Mouse (Mus musculus): ENCODE results near the gene Tlr9. TPM values are rescaled to one million over a fixed set of nuclear protein-coding genes. Genes with fewer than 3 reads are reported as not detected.

The Tlr9 gene
- polyA plus RNA-seq, 1 experiment: not detected

- TF ChIP-seq GATA1 (IDR thresholded peaks at IDR 0.05; ENCODE audit: low read length): no peak
Measured at GRCm38 (mm10) chr9:106236156-106236817, 13.9 kb downstream of the Tlr9 start.

GRCm38 (mm10) chr9:106236818-106237211 is 14.4 kb downstream of the Tlr9 start:
- no peak for TF ChIP-seq GATA1 (IDR thresholded peaks at IDR 0.05; ENCODE audit: low read length)

- TF ChIP-seq GATA1 (IDR thresholded peaks at IDR 0.05; ENCODE audit: low read length): no peak
Measured at GRCm38 (mm10) chr9:106237401-106237800, 15.0 kb downstream of the Tlr9 start.

GRCm38 (mm10) chr9:106237878-106238277 is 15.5 kb downstream of the Tlr9 start:
- TF ChIP-seq GATA1 (IDR thresholded peaks at IDR 0.05; ENCODE audit: low read length): no peak

GRCm38 (mm10) chr9:106241541-106242164 is 19.3 kb downstream of the Tlr9 start:
- TF ChIP-seq GATA1 (IDR thresholded peaks at IDR 0.05; ENCODE audit: low read length): no peak

- TF ChIP-seq GATA1 (IDR thresholded peaks at IDR 0.05; ENCODE audit: low read length): no peak
Measured at GRCm38 (mm10) chr9:106242813-106243488, 20.6 kb downstream of the Tlr9 start.

- TF ChIP-seq GATA1 (IDR thresholded peaks at IDR 0.05; ENCODE audit: low read length): no peak
Measured at GRCm38 (mm10) chr9:106249550-106249949, 27.2 kb downstream of the Tlr9 start.

GRCm38 (mm10) chr9:106250245-106250644 is 27.8 kb downstream of the Tlr9 start:
- no peak for TF ChIP-seq GATA1 (IDR thresholded peaks at IDR 0.05; ENCODE audit: low read length)

GRCm38 (mm10) chr9:106251066-106251465 is 28.7 kb downstream of the Tlr9 start:
- TF ChIP-seq GATA1 (IDR thresholded peaks at IDR 0.05; ENCODE audit: low read length): no peak

GRCm38 (mm10) chr9:106254001-106254400 is 31.6 kb downstream of the Tlr9 start:
- TF ChIP-seq GATA1 (IDR thresholded peaks at IDR 0.05; ENCODE audit: low read length): no peak

GRCm38 (mm10) chr9:106258412-106258811 is 36.0 kb downstream of the Tlr9 start:
- TF ChIP-seq GATA1 (IDR thresholded peaks at IDR 0.05; ENCODE audit: low read length): no peak

GRCm38 (mm10) chr9:106258990-106259389 is 36.6 kb downstream of the Tlr9 start:
- TF ChIP-seq GATA1 (IDR thresholded peaks at IDR 0.05; ENCODE audit: low read length): no peak

GRCm38 (mm10) chr9:106261058-106261457 is 38.7 kb downstream of the Tlr9 start:
- no peak for TF ChIP-seq GATA1 (IDR thresholded peaks at IDR 0.05; ENCODE audit: low read length)

- TF ChIP-seq GATA1 (IDR thresholded peaks at IDR 0.05; ENCODE audit: low read length): no peak
Measured at GRCm38 (mm10) chr9:106261491-106261890, 39.1 kb downstream of the Tlr9 start.

GRCm38 (mm10) chr9:106262075-106262474 is 39.7 kb downstream of the Tlr9 start:
- no peak for TF ChIP-seq GATA1 (IDR thresholded peaks at IDR 0.05; ENCODE audit: low read length)

- no peak for TF ChIP-seq GATA1 (IDR thresholded peaks at IDR 0.05; ENCODE audit: low read length)
Measured at GRCm38 (mm10) chr9:106263381-106263924, 41.1 kb downstream of the Tlr9 start.

All from G1E-ER4 (cell line).